Mouse (Mus musculus) small intestine, adult 2 months (tissue): ENCODE measurements around the gene Ptges3.

Experiments used
- CTCF ChIP-seq: fragments of 200-500 bp; IDR thresholded peaks from 2 replicates; pipeline ENCODE4 v1.5.1; 2012; ENCODE audit warnings: low read depth, mild to moderate bottlenecking, control low read depth, inconsistent platforms, low read length, moderate library complexity, mixed read lengths; ENCODE audit not compliant: insufficient replicate concordance, insufficient read length; ENCODE audit errors: extremely low read depth
- POLR2A ChIP-seq: fragments of 200-500 bp; IDR thresholded peaks from 2 replicates; pipeline ENCODE4 v1.6.1; 2012; ENCODE audit warnings: low read depth, mild to moderate bottlenecking, control low read depth, inconsistent platforms, low read length, moderate library complexity

DNA sequence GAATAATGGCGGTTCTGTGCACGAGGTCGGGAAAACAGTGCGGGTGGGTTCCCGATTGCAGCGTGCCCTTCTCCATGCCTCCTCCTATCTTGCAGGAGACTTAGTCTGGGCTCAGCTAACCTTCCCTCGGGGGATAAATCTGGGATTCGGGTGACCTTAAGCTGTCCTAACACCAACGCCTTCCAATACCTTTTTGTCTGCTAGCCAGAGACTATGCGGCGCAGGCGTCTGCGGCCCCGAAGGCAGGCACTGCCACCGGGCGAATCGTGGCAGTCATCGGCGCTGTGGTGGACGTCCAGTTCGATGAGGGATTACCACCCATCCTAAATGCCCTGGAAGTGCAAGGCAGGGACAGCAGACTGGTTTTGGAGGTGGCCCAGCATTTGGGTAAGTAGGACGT, 24.9 kb downstream of the Ptges3 start:
- TF ChIP-seq POLR2A = no peak
- TF ChIP-seq CTCF = no peak; the same call in 1 of the 2 replicates
